Mouse (Mus musculus) neural tube, embryonic 12.5 days (tissue): ENCODE data around the gene Pknox2. TPM values are rescaled to one million over a fixed set of nuclear protein-coding genes. Genes with fewer than 3 reads are reported as not detected.

ENCODE experiments used
- ATAC-seq: fragments of 200-750 bp; cut with Nextera tagmentation; 2 replicates; pipeline ENCODE4 v1.8.0; 2017; ENCODE audit warnings: low read depth, mild to moderate bottlenecking, moderate TSS enrichment, moderate library complexity; ENCODE audit not compliant: low FRiP score
- H3K27ac ChIP-seq: fragments of 300-500 bp; sonication (generic); 2 replicates; pipeline ENCODE4 v1.5.1; 2016
- H3K27me3 ChIP-seq: fragments of 300-500 bp; sonication (generic); replicated peaks from 2 replicates; pipeline ENCODE4 v1.6.1; 2016; ENCODE audit warnings: mild to moderate bottlenecking
- H3K36me3 ChIP-seq: fragments of 300-500 bp; sonication (generic); 2 replicates; pipeline ENCODE4 v1.6.1; 2016; ENCODE audit warnings: mild to moderate bottlenecking
- H3K4me1 ChIP-seq: fragments of 300-500 bp; sonication (generic); 2 replicates; pipeline ENCODE4 v1.6.1; 2016
- H3K4me2 ChIP-seq: fragments of 300-500 bp; sonication (generic); replicated peaks from 2 replicates; pipeline ENCODE4 v1.6.1; 2016; ENCODE audit warnings: mild to moderate bottlenecking
- H3K4me3 ChIP-seq: fragments of 300-500 bp; sonication (generic); 2 replicates; pipeline ENCODE4 v1.5.1; 2016
- H3K9ac ChIP-seq: fragments of 300-500 bp; sonication (generic); 2 replicates; pipeline ENCODE4 v1.6.1; 2016; ENCODE audit warnings: mild to moderate bottlenecking
- H3K9me3 ChIP-seq: fragments of 300-500 bp; sonication (generic); 2 replicates; pipeline ENCODE4 v1.6.1; 2016; ENCODE audit warnings: mild to moderate bottlenecking
- WGBS: fragments of 180-500 bp; shearing (Covaris S2); methylation state at CpG from one replicate; pipeline ENCODE4 v1.1.7; 2016; 5-methylcytosine and 5-hydroxymethylcytosine counted together
- polyA plus RNA-seq: library from polyadenylated mRNA; unstranded; fragments of >200 nt; fragmentation: Nextera tagmentation; extraction: Ambion mirVana; gene quantifications from 2 replicates; pipeline ENCODE4 v1.2.1, GENCODE M21; 2016

Pknox2 gene
- polyA plus RNA-seq, 1 experiment from 2014 or later, result 45.2 TPM

- no peak overlapping the region for H3K4me2 ChIP-seq
These were observed 295.0 kb downstream of the Pknox2 start for GRCm38 (mm10) chr9:36852175-36852574.

GRCm38 (mm10) chr9:36850091-36850490 lies 297.1 kb downstream of the Pknox2 start:
- Histone ChIP-seq H3K36me3 (peaks cover 75% of the 10 kb centered on the region), H3K4me3 (no peak overlapping the region), H3K9ac (no peak overlapping the region), H3K27me3 (no peaks in the 10 kb centered on the region), H3K4me1 (no peaks in the 10 kb centered on the region), H3K27ac (no peak overlapping the region), H3K4me2 (no peak overlapping the region), H3K9me3 (no peaks in the 10 kb centered on the region)
- no peak for ATAC-seq
- 63% methylated on average over 1 of the region's 1 CpGs for WGBS

More at GRCm38 (mm10) chr9:36852175-36852574, 295.0 kb downstream of the Pknox2 start:
- no peaks in the 10 kb centered on the region for H3K27me3 ChIP-seq
- no peak overlapping the region for H3K9ac ChIP-seq
- WGBS, result 90% methylated on average over 2 of the region's 2 CpGs
- no peak overlapping the region for H3K27ac ChIP-seq
- H3K4me1 ChIP-seq, result peaks cover under 1% of the 10 kb centered on the region; the same call in 1 of the 2 replicates
- ATAC-seq, result no peak
- H3K9me3 ChIP-seq, result no peaks in the 10 kb centered on the region
- H3K36me3 ChIP-seq, result peaks cover 67% of the 10 kb centered on the region
- no peak overlapping the region for H3K4me3 ChIP-seq

- Histone ChIP-seq H3K4me1 (no peaks in the 10 kb centered on the region), H3K4me2 (no peak overlapping the region), H3K36me3 (peaks cover 85% of the 10 kb centered on the region), H3K27me3 (no peaks in the 10 kb centered on the region), H3K9me3 (no peaks in the 10 kb centered on the region), H3K4me3 (no peak overlapping the region), H3K27ac (no peak overlapping the region), H3K9ac (no peak overlapping the region)
- WGBS, result 88% methylated on average over 2 of the region's 2 CpGs
- ATAC-seq, result no peak
These were observed 298.5 kb downstream of the Pknox2 start for GRCm38 (mm10) chr9:36848661-36849060.

GRCm38 (mm10) chr9:36846346-36846745 lies 300.9 kb downstream of the Pknox2 start:
- WGBS, result 54% methylated on average over 4 of the region's 4 CpGs
- Histone ChIP-seq H3K4me2 (no peak overlapping the region), H3K36me3 (peaks cover 75% of the 10 kb centered on the region), H3K4me1 (no peaks in the 10 kb centered on the region), H3K9ac (no peak overlapping the region), H3K4me3 (no peak overlapping the region), H3K9me3 (no peaks in the 10 kb centered on the region), H3K27ac (no peak overlapping the region), H3K27me3 (no peaks in the 10 kb centered on the region)
- no peak for ATAC-seq

Other genes starting within 250 kb of the Pknox2 start
- gene Tmem218, start 60.8 kb upstream of the Pknox2 start, polyA plus RNA-seq, result 11.7 and 13.4 TPM in 2 replicates
- 1.5 and 1.6 TPM in 2 replicates for gene Slc37a2, start 108.3 kb upstream of the Pknox2 start, polyA plus RNA-seq
- 7.7 and 8.2 TPM in 2 replicates for gene Ccdc15, start 201.0 kb upstream of the Pknox2 start, polyA plus RNA-seq
- 0.32 and 0.52 TPM in 2 replicates for gene Hepacam, start 219.9 kb upstream of the Pknox2 start, polyA plus RNA-seq